Mouse (Mus musculus): ENCODE results near the gene Fam110a.

- peak; percentile 84 for TF ChIP-seq CTCF (IDR thresholded peaks at IDR 0.05)
- TF ChIP-seq POLR2A (IDR thresholded peaks at IDR 0.05; ENCODE audit: insufficient read depth, low read depth, low read length), result no peak
These were observed 49.4 kb upstream of the Fam110a start for GRCm38 (mm10) chr2:152029252-152030082.

All from heart, adult 2 months (tissue).